ENCODE assay signal across 14 mouse cellular contexts in the genomic region with DNA sequence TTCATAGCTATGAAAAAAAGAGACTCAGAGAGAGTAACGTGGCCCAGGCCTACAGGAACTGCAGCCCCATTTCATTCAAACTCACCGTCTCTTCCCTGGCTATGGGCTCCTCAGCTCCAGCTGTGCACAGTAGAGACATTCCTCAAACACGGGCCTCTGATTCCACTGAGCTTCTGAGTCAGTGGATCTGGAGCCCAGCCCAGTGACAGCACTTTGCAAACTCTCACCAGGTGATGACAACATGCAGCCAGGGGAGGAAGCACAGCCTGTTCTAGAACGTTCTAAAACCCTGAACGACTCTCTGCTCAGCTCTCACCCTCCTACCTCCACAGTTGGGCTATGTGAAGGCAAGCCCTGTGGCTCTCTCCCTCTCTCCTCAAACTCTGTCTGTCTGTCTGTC. TPM values are rescaled to one million over a fixed set of nuclear protein-coding genes. Genes with fewer than 3 reads are reported as not detected.
A peak's percentile ranks its signal among the peaks of the same experiment; 100 is the strongest.
DNase-seq lines count a peak whose midpoint lies in the region; ATAC-seq and TF ChIP-seq lines count a peak whose summit lies in the region.
"Had no signal": no experiment of that assay in that cellular context is flagged by ENCODE, and none has a peak within 500 bp of the region (broad histone marks: within the 10 kb centered on the region; RNA-seq: fewer than 3 reads in every experiment).

No protein-coding gene starts in this region.

- H3K9ac ChIP-seq in stomach, embryonic 15.5 days: no peak overlapping the region
- H3K9ac ChIP-seq: forebrain, embryonic 15.5 days; liver, embryonic 14.5 days had no signal

- no peaks in the 10 kb centered on the region for H3K27me3 ChIP-seq in stomach, embryonic 15.5 days (replicated peaks)
- H3K27me3 ChIP-seq: forebrain, embryonic 15.5 days had no signal

- no peaks in the 10 kb centered on the region for H3K4me1 ChIP-seq in lung, adult 2 months (ENCODE audit: control insufficient read depth, insufficient read depth, low read length)
- 0 out of 2 replicates have a peak, but pooled peaks cover 3% of the 10 kb centered on the region for H3K4me1 ChIP-seq in stomach, embryonic 15.5 days

- no peak for TF ChIP-seq CTCF in lung, adult 2 months (IDR thresholded peaks at IDR 0.05; ENCODE audit: insufficient read depth, low read length)

- no peak overlapping the region for H3K4me2 ChIP-seq in stomach, embryonic 15.5 days
- H3K4me2 ChIP-seq: forebrain, embryonic 15.5 days had no signal

- no peaks in the 10 kb centered on the region for H3K36me3 ChIP-seq in stomach, embryonic 15.5 days
- H3K36me3 ChIP-seq: forebrain, embryonic 15.5 days had no signal

- H3K9me3 ChIP-seq in stomach, embryonic 15.5 days: no peaks in the 10 kb centered on the region
- H3K9me3 ChIP-seq: forebrain, embryonic 15.5 days had no signal

- 43% methylated on average over 5 of the region's 5 CpGs for WGBS in lung, adult 2 months
- WGBS in stomach, embryonic 15.5 days: 39% methylated on average over 5 of the region's 5 CpGs

- ATAC-seq in stomach, embryonic 15.5 days (ENCODE audit: insufficient read depth, low FRiP score, low read depth): peak; percentile 36; the same call in 1 of the 2 replicates
- ATAC-seq in cerebellum, adult (ENCODE audit: insufficient number of reproducible peaks, low FRiP score, low TSS enrichment): no peak
- ATAC-seq: forebrain, embryonic 15.5 days had no signal

- peak; percentile 77 to 89 for DNase-seq in adrenal gland, adult (ENCODE audit: inconsistent age in 2 of 2, low spot score in 1 of 2)
- no peak for DNase-seq in adrenal gland, postnatal 4 days (ENCODE audit: low spot score in 2 of 2)
- peak; percentile 38 to 52 for DNase-seq in lung, adult 18-20 months
- DNase-seq in lung, adult 2 months: no peak
- DNase-seq in heart, postnatal 14 days: peak; percentile 48 to 58
- no peak for DNase-seq in kidney, adult 9 months
- DNase-seq: cerebellum, postnatal 10 days; spleen, adult 18-20 months had no signal

- intact Hi-C loops in heart, postnatal 14 days (cut with DNase I): no loop called here

- H3K27ac ChIP-seq in stomach, embryonic 15.5 days: no peak overlapping the region
- H3K27ac ChIP-seq: forebrain, embryonic 15.5 days; liver, embryonic 14.5 days had no signal

- TF ChIP-seq POLR2A in lung, adult 2 months (IDR thresholded peaks at IDR 0.05; ENCODE audit: borderline replicate concordance, extremely low read depth, low read depth, low read length): no peak

- H3K4me3 ChIP-seq in lung, adult 2 months (replicated peaks; ENCODE audit: extremely low read depth, low read depth, low read length): no peak overlapping the region
- H3K4me3 ChIP-seq in stomach, embryonic 15.5 days (replicated peaks): no peak overlapping the region
- H3K4me3 ChIP-seq: forebrain, embryonic 15.5 days; myocyte had no signal

RNA-seq across cellular contexts. Expression of a gene that starts 1.6 kb away (rescaled TPM):
- 1 to 10 TPM in 1 of 2 experiments, under 1 TPM in 1; 0.62 to 2.0 TPM for total RNA-seq in adrenal gland, postnatal 4 days (2021)
- 0.34 TPM in 1 of 2 replicates, not detected in the other for polyA plus RNA-seq in lung, adult 2 months (2012; rRNA removed)
- total RNA-seq in heart, postnatal 14 days (2021): not detected
- polyA plus RNA-seq in stomach, embryonic 15.5 days (2015; fragmentation: Nextera tagmentation; extraction: Ambion mirVana): 1.1 and 1.2 TPM in 2 replicates

RNA-seq across cellular contexts. Expression of a gene that starts 11.8 kb away (rescaled TPM):
- total RNA-seq in adrenal gland, postnatal 4 days (2021): 1 to 10 TPM; 1.5 to 3.1 TPM
- polyA plus RNA-seq in lung, adult 2 months (2012; rRNA removed): 0.06 and 0.12 TPM in 2 replicates
- total RNA-seq in heart, postnatal 14 days (2021): not detected
- polyA plus RNA-seq in stomach, embryonic 15.5 days (2015; fragmentation: Nextera tagmentation; extraction: Ambion mirVana): 0.10 and 0.18 TPM in 2 replicates
- polyA plus RNA-seq: forebrain, embryonic 15.5 days; intestine, embryonic 14.5 days; liver, embryonic 14.5 days had no signal

Comparison
In these comparisons a context has a peak if more than half of its experiments do, and no peak if none do; other contexts are left out.
1. DNase-seq: peak in adrenal gland, adult (2 of 2), lung, adult 18-20 months (2 of 2) and heart, postnatal 14 days (2 of 2); none in adrenal gland, postnatal 4 days (0 of 2), lung, adult 2 months (single experiment) and kidney, adult 9 months (single experiment).